Mouse (Mus musculus) frontal cortex, adult (tissue): Measurements from ENCODE around the gene Atp1b1.
A peak's percentile ranks its signal among the peaks of the same experiment; 100 is the strongest.

Experiments
- ATAC-seq: cut with Nextera tagmentation; 2 replicates; pipeline ENCODE4 v1.9.2; 2017; ENCODE audit warnings: mild to moderate bottlenecking, moderate library complexity, mixed read lengths; ENCODE audit not compliant: low TSS enrichment

Gene Atp1b1

DNA sequence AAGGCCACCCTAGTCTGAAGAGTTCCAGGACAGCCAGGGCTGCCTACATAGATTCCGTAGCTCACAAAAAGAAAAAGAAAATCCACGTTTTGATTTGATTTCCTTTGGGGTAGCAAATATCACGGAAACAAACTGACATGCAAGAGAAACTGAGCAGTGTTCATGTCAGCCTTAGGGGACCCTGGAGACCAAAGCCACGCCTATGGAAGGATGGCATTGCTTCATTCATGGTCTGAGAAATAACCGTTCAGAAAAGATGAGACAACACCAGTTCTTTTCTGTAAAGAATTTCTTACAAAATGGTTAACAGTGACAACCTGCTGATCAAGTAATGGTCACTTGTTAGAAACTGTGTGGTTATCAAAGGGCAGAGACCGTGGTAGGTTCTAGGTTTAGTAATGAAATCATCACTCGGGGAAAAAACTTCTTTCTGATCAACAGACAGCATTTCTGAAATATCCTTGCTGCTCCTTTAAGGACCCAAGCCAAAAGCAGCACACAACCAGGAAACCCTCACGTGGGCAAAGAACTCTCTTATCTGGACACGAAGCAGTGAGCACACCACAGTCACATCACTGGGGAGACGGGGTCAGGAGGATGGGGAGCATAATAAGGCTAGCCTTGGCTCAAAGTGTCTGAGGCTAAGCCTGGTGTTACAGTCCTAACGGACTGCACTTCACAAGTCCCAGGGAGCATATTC is 17.3 kb downstream of the Atp1b1 start:
- ATAC-seq, result no peak

- no peak for ATAC-seq
These were observed 17.9 kb downstream of the Atp1b1 start for GRCm38 (mm10) chr1:164440230-164440629.

DNA sequence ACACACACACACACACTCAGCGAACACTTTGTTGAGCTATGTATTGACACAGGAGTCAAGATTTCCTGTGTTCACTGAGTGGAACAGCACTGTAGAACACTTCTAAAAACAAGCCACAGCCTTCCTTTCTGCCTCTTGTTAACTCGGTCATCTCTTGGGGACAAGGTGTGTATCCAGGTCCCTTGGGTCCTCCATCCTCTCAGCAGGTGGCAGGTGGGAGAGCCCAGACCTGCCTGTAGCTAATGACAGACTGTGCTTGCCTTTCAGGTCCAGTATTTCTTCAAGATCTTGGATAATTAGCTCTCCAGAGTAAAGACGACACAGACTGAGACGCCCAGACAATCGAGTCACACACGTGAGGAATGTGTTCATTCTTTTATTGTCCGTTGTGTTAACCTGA is 21.4 kb downstream of the Atp1b1 start:
- ATAC-seq, result no peak

- no peak for ATAC-seq
These were observed 24.1 kb downstream of the Atp1b1 start for GRCm38 (mm10) chr1:164434049-164434448.

- ATAC-seq, result no peak
These were observed 25.5 kb downstream of the Atp1b1 start for GRCm38 (mm10) chr1:164432649-164433048.

DNA sequence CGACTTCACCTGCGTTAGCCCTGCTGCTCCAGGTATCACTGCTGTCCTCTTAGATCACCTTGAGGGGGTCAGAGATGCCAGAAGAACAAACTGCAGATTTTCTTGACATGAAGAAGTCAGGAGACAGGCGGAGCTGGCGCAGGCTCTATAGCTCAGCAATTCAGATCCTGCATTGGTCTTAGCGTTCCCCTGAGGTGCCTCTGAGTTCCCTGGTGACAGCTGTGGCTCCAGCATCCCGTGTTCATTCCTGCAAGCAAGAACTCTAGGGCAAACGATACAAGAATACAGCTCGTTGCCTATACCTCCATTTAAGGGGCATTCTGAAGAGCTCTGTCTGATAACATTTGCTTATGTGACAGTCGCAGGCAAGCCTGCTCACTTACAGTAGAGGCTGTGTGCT is 29.5 kb downstream of the Atp1b1 start:
- peak; percentile 42 for ATAC-seq

DNA sequence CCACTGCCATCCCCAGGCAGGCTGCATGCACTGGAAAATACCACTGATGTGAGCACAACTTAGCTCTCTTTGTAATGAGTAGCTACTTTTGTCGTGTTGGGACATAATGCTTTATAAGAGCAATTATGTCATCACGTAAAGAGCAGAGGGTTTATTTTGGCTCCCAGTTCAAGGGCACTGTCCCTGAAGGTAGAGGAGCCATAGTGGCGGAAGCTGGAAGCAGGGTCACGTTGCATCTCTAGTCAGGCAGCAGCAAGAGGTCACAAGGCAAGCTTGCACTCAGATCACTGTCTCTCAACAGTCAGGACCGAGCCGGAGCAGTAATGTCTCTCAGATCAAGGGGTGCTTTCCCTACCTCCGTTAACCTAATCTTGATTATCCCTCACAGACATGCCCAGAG is 30.4 kb downstream of the Atp1b1 start:
- ATAC-seq, result no peak

DNA sequence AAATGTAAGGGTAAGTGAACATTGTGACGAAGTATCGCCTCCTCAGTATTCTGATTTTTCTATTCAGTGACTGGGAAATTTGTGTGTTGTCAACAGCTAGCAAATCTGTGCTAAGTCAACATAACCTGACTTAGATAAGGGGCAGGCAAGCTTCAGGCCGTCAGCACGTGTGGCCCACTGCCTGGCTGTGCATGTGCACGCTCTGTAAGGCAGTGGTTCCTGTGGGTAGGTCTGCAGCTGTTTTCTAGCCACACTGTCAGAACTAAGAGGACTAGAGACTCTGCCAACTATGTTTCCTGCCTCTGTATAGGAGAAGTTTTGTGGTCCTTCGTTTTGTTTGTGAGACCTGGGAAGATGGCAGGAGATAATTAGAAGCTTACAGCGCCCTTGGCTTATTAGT is 31.9 kb downstream of the Atp1b1 start:
- ATAC-seq, result no peak

GRCm38 (mm10) chr1:164420623-164421354 is 37.4 kb downstream of the Atp1b1 start:
- ATAC-seq, result no peak

DNA sequence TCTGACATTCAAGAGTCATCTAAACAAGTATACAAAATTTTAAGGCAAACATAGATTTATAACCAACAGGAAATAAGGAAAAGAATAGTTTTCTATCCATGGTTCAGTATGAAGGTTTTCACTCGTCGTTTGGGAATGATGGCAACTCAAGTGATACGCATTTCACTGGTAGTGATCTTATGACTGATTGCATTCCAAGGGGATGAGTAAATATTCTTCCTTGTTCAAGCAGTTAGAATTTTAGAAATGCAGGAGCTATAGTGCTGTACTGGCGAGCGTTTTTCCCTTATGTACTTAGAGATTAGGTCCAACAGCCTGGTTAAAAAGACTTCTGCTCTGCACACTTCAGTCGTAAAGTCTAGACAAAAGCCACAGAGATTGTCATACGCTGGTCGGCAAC is 38.8 kb downstream of the Atp1b1 start:
- ATAC-seq, result no peak

GRCm38 (mm10) chr1:164418320-164418719 is 39.8 kb downstream of the Atp1b1 start:
- no peak for ATAC-seq

- ATAC-seq, result no peak
These were observed 40.6 kb downstream of the Atp1b1 start for GRCm38 (mm10) chr1:164417604-164418003.

GRCm38 (mm10) chr1:164416692-164417394 is 41.3 kb downstream of the Atp1b1 start:
- no peak for ATAC-seq

- ATAC-seq, result no peak
These were observed 42.8 kb downstream of the Atp1b1 start for GRCm38 (mm10) chr1:164415347-164415751.

DNA sequence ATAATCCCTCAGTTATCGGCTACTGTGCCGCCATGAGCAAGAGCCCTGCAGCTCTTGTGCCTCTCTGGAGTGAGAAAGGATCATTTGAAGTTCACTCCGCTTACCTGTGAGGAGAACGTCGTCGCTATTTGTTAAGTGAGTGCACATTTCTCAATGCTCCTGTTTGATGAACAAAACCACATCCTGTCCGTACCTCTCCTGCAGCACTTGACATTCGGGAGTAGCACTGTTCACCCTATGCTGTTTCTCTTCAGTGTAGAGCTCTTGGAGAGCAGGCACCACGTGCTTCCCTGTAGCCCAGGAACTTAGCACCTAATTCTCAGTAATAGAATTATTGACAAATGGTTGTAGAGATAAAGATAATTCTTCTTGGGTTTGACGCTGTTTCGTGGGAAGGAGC is 44.5 kb downstream of the Atp1b1 start:
- no peak for ATAC-seq

DNA sequence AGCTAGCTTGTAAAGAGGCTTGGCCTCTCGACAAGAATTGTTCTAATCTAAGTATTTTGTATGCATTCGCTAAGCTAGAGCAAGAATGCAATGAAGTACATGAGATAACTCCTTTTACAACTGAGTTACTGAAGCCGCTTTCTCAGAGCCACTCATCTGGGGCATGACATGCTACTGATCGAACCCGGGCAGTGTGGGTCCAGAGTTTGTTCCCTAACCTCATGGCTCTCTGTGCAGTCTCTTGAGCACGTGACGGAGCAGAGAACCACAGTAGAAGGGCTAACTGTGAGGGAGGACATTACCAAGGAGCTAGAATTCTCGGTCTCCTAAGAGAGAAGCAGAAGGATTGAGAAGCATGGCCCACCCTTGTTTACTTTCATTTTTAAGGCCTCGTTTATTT is 45.2 kb downstream of the Atp1b1 start:
- ATAC-seq, result no peak

- ATAC-seq, result no peak
These were observed 46.8 kb downstream of the Atp1b1 start for GRCm38 (mm10) chr1:164411306-164411705.

GRCm38 (mm10) chr1:164408655-164409054 is 49.5 kb downstream of the Atp1b1 start:
- ATAC-seq, result no peak

GRCm38 (mm10) chr1:164406506-164406905 is 51.6 kb downstream of the Atp1b1 start:
- peak; percentile 45; the same call in 1 of the 2 replicates for ATAC-seq

- ATAC-seq, result no peak
These were observed 52.8 kb downstream of the Atp1b1 start for GRCm38 (mm10) chr1:164405385-164405802.

DNA sequence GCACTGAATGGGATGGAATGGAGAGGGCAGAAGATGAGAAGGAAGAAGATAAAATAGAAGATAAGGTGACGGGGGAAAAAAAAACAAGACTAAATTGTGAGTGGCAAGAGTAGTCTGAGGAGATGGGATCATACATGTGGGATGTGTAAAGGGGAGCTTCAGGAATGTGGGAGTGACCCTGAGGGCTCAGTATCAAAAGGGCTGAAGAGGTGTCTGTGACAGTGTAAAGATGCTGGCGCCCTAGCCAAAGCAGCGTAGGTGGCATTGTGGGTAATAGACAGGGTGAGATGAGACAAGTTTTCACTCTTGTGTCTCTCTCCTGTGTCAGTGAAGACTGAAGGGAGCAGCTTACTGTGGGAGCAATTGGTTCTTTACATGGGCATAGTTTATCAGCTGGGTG is 58.6 kb downstream of the Atp1b1 start:
- ATAC-seq, result no peak

DNA sequence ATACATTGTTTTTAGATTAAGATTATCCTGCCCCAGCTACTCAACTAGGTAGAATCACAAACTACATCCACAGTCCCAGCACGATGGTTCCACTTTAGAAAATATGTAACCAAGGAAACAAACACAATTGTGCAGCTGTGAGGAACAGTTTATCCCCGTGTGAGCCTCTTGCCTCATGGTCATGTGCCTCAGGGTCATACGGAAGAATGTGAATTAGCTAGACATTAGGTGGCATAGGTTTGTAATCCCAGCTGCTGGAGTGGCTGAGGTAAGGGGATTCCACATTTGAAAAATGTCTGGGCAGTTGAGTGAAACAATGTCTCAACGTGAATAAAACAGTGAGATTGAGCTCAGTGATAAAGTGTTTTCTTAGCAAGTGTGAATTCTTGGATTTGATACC is 60.5 kb downstream of the Atp1b1 start:
- no peak for ATAC-seq
